Mouse (Mus musculus): ENCODE data around the gene Fam83g. TPM values are rescaled to one million over a fixed set of nuclear protein-coding genes. Genes with fewer than 3 reads are reported as not detected.

Gene Fam83g
- polyA plus RNA-seq, 1 experiment from 2014 or later, result 0.68 TPM

- H3K36me3 ChIP-seq, result peaks cover 3% of the 10 kb centered on the region; the same call in 1 of the 2 replicates
- H3K27ac ChIP-seq, result no peak overlapping the region
- H3K4me1 ChIP-seq (replicated peaks), result no peaks in the 10 kb centered on the region
- no peak overlapping the region for H3K4me3 ChIP-seq
- no peak for ATAC-seq (replicated peaks; ENCODE audit: insufficient number of reproducible peaks, insufficient read depth, low FRiP score, low read depth)
- peaks cover 3% of the 10 kb centered on the region; the same call in 1 of the 2 replicates for H3K27me3 ChIP-seq
- no peaks in the 10 kb centered on the region for H3K9me3 ChIP-seq (replicated peaks)
- H3K9ac ChIP-seq, result no peak overlapping the region
- H3K4me2 ChIP-seq, result no peak overlapping the region
- WGBS, result 73% methylated on average over 5 of the region's 5 CpGs
Observed at GRCm38 (mm10) chr11:61722077-61722476, 38.2 kb downstream of the Fam83g start.

- no peak overlapping the region for H3K27ac ChIP-seq
- H3K4me1 ChIP-seq (replicated peaks), result 0 out of 2 replicates have a peak, but pooled peaks cover 5% of the 10 kb centered on the region
- WGBS, result 28% methylated on average over 2 of the region's 2 CpGs
- no peak overlapping the region for H3K9ac ChIP-seq
- peaks cover 34% of the 10 kb centered on the region for H3K36me3 ChIP-seq
- H3K4me3 ChIP-seq, result no peak overlapping the region
- no peak for ATAC-seq (replicated peaks; ENCODE audit: insufficient number of reproducible peaks, insufficient read depth, low FRiP score, low read depth)
- H3K9me3 ChIP-seq (replicated peaks), result no peaks in the 10 kb centered on the region
- H3K4me2 ChIP-seq, result no peak overlapping the region
- no peaks in the 10 kb centered on the region for H3K27me3 ChIP-seq
Observed at GRCm38 (mm10) chr11:61728037-61728436, 44.1 kb downstream of the Fam83g start.

GRCm38 (mm10) chr11:61732672-61733071, 48.8 kb downstream of the Fam83g start:
- Histone ChIP-seq H3K4me2 (no peak overlapping the region), H3K9ac (no peak overlapping the region), H3K4me3 (no peak overlapping the region), H3K27me3 (no peaks in the 10 kb centered on the region), H3K36me3 (peaks cover 51% of the 10 kb centered on the region), H3K4me1 (replicated peaks) (0 out of 2 replicates have a peak, but pooled peaks cover 3% of the 10 kb centered on the region), H3K9me3 (replicated peaks) (no peaks in the 10 kb centered on the region), H3K27ac (no peak overlapping the region)
- WGBS, result 82% methylated on average over 7 of the region's 7 CpGs
- no peak for ATAC-seq (replicated peaks; ENCODE audit: insufficient number of reproducible peaks, insufficient read depth, low FRiP score, low read depth)

- Histone ChIP-seq H3K4me3 (no peak overlapping the region), H3K4me2 (no peak overlapping the region), H3K9ac (no peak overlapping the region), H3K27ac (no peak overlapping the region), H3K9me3 (replicated peaks) (no peaks in the 10 kb centered on the region; the same call in 1 of the 2 replicates), H3K4me1 (replicated peaks) (no peaks in the 10 kb centered on the region), H3K27me3 (no peaks in the 10 kb centered on the region), H3K36me3 (peaks cover 62% of the 10 kb centered on the region)
- 85% methylated on average over 1 of the region's 1 CpGs for WGBS
- ATAC-seq (replicated peaks; ENCODE audit: insufficient number of reproducible peaks, insufficient read depth, low FRiP score, low read depth), result no peak
Observed at GRCm38 (mm10) chr11:61737290-61737689, 53.4 kb downstream of the Fam83g start.

GRCm38 (mm10) chr11:61740500-61740899, 56.6 kb downstream of the Fam83g start:
- 93% methylated on average over 1 of the region's 1 CpGs for WGBS
- no peaks in the 10 kb centered on the region for H3K4me1 ChIP-seq (replicated peaks)
- no peak overlapping the region for H3K4me2 ChIP-seq
- no peak overlapping the region for H3K4me3 ChIP-seq
- ATAC-seq (replicated peaks; ENCODE audit: insufficient number of reproducible peaks, insufficient read depth, low FRiP score, low read depth), result no peak
- H3K27ac ChIP-seq, result no peak overlapping the region
- H3K27me3 ChIP-seq, result no peaks in the 10 kb centered on the region
- no peak overlapping the region for H3K9ac ChIP-seq
- no peaks in the 10 kb centered on the region; the same call in 1 of the 2 replicates for H3K9me3 ChIP-seq (replicated peaks)
- H3K36me3 ChIP-seq, result peaks cover 61% of the 10 kb centered on the region

- WGBS, result 70% methylated on average over 3 of the region's 3 CpGs
- H3K4me3 ChIP-seq, result no peak overlapping the region
- H3K4me1 ChIP-seq (replicated peaks), result no peaks in the 10 kb centered on the region
- ATAC-seq (replicated peaks; ENCODE audit: insufficient number of reproducible peaks, insufficient read depth, low FRiP score, low read depth), result no peak
- no peaks in the 10 kb centered on the region; the same call in 1 of the 2 replicates for H3K9me3 ChIP-seq (replicated peaks)
- H3K9ac ChIP-seq, result no peak overlapping the region
- peaks cover 47% of the 10 kb centered on the region for H3K36me3 ChIP-seq
- H3K27ac ChIP-seq, result no peak overlapping the region
- H3K4me2 ChIP-seq, result no peak overlapping the region
- H3K27me3 ChIP-seq, result no peaks in the 10 kb centered on the region
Observed at GRCm38 (mm10) chr11:61743768-61744167, 59.9 kb downstream of the Fam83g start.

- Histone ChIP-seq H3K4me1 (replicated peaks) (no peaks in the 10 kb centered on the region), H3K9me3 (replicated peaks) (no peaks in the 10 kb centered on the region; the same call in 1 of the 2 replicates), H3K36me3 (peaks cover 40% of the 10 kb centered on the region), H3K4me2 (no peak overlapping the region), H3K27me3 (no peaks in the 10 kb centered on the region), H3K4me3 (no peak overlapping the region), H3K27ac (no peak overlapping the region), H3K9ac (no peak overlapping the region)
- no peak for ATAC-seq (replicated peaks; ENCODE audit: insufficient number of reproducible peaks, insufficient read depth, low FRiP score, low read depth)
- 68% methylated on average over 3 of the region's 3 CpGs for WGBS
Observed at GRCm38 (mm10) chr11:61744460-61744859, 60.6 kb downstream of the Fam83g start.

- ATAC-seq (replicated peaks; ENCODE audit: insufficient number of reproducible peaks, insufficient read depth, low FRiP score, low read depth), result no peak
Observed at GRCm38 (mm10) chr11:61745781-61746180, 61.9 kb downstream of the Fam83g start.

GRCm38 (mm10) chr11:61747161-61747560, 63.3 kb downstream of the Fam83g start:
- H3K9me3 ChIP-seq (replicated peaks), result no peaks in the 10 kb centered on the region
- 65% methylated on average over 3 of the region's 3 CpGs for WGBS
- no peaks in the 10 kb centered on the region for H3K4me1 ChIP-seq (replicated peaks)
- H3K4me3 ChIP-seq, result no peak overlapping the region
- ATAC-seq (replicated peaks; ENCODE audit: insufficient number of reproducible peaks, insufficient read depth, low FRiP score, low read depth), result no peak
- no peaks in the 10 kb centered on the region for H3K27me3 ChIP-seq
- peaks cover 39% of the 10 kb centered on the region for H3K36me3 ChIP-seq
- no peak overlapping the region for H3K27ac ChIP-seq
- H3K9ac ChIP-seq, result no peak overlapping the region
- no peak overlapping the region for H3K4me2 ChIP-seq

More at GRCm38 (mm10) chr11:61745781-61746180, 61.9 kb downstream of the Fam83g start:
- H3K4me2 ChIP-seq, result no peak overlapping the region
- H3K27me3 ChIP-seq, result no peaks in the 10 kb centered on the region
- no peak overlapping the region for H3K9ac ChIP-seq
- no peaks in the 10 kb centered on the region for H3K4me1 ChIP-seq (replicated peaks)
- peaks cover 33% of the 10 kb centered on the region for H3K36me3 ChIP-seq
- WGBS, result 93% methylated on average over 9 of the region's 9 CpGs
- no peak overlapping the region for H3K4me3 ChIP-seq
- no peak overlapping the region for H3K27ac ChIP-seq
- no peaks in the 10 kb centered on the region for H3K9me3 ChIP-seq (replicated peaks)

- no peaks in the 10 kb centered on the region for H3K27me3 ChIP-seq
- no peak overlapping the region for H3K4me2 ChIP-seq
- WGBS, result 79% methylated on average over 5 of the region's 5 CpGs
- H3K9me3 ChIP-seq (replicated peaks), result no peaks in the 10 kb centered on the region
- peaks cover 52% of the 10 kb centered on the region for H3K36me3 ChIP-seq
- H3K4me3 ChIP-seq, result no peak overlapping the region
- no peaks in the 10 kb centered on the region for H3K4me1 ChIP-seq (replicated peaks)
- no peak overlapping the region for H3K27ac ChIP-seq
- ATAC-seq (replicated peaks; ENCODE audit: insufficient number of reproducible peaks, insufficient read depth, low FRiP score, low read depth), result no peak
- H3K9ac ChIP-seq, result no peak overlapping the region
Observed at GRCm38 (mm10) chr11:61751612-61752011, 67.7 kb downstream of the Fam83g start.

- WGBS, result 86% methylated on average over 2 of the region's 2 CpGs
- Histone ChIP-seq H3K4me3 (no peak overlapping the region), H3K27me3 (no peaks in the 10 kb centered on the region), H3K36me3 (peaks cover 36% of the 10 kb centered on the region), H3K9ac (no peak overlapping the region), H3K4me2 (no peak overlapping the region), H3K4me1 (replicated peaks) (peaks cover 8% of the 10 kb centered on the region), H3K9me3 (replicated peaks) (no peaks in the 10 kb centered on the region), H3K27ac (no peak overlapping the region)
- ATAC-seq (replicated peaks; ENCODE audit: insufficient number of reproducible peaks, insufficient read depth, low FRiP score, low read depth), result no peak
Observed at GRCm38 (mm10) chr11:61757151-61757550, 73.3 kb downstream of the Fam83g start.

Measured in heart, embryonic 15.5 days (tissue).